Mouse (Mus musculus): Measurements from ENCODE around the gene Fbxw11.

DNA sequence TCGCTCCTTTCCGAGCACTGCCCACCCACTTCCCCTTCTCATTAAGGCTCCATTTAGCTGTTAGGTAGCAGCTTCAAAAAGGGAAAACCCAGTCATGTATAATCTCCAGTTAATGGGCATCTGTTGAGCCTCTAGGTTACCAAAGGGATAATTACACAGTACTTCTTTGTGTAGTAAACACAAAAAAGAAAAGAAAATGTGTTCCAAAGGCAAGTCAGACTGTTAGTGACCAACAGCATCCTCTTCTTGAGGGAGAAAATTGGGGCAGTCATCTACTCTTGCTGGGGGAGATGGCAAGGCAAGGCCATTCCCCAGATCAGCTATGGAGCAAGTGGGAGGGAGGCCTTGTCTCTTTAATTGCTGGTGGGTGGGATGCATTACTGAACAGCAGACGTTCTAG is 65.0 kb downstream of the Fbxw11 start:
- no peak for TF ChIP-seq CTCF (IDR thresholded peaks at IDR 0.05; ENCODE audit: low read depth)
- no peak for TF ChIP-seq EP300 (IDR thresholded peaks at IDR 0.05; ENCODE audit: low read depth)

Measured in liver, postnatal 0 days (tissue).